Mouse (Mus musculus): ENCODE measurements around the gene Osbpl2. TPM values are rescaled to one million over a fixed set of nuclear protein-coding genes. Genes with fewer than 3 reads are reported as not detected.

The Osbpl2 gene
- polyA plus RNA-seq, 1 experiment from 2014 or later, result 43.7 TPM

- Histone ChIP-seq H3K9me3 (ENCODE audit: control insufficient read depth, low read length) (no peaks in the 10 kb centered on the region), H3K4me3 (ENCODE audit: low read depth, low read length) (peak overlapping the region; percentile 57), H3K27ac (ENCODE audit: low read depth, low read length) (no peak overlapping the region), H3K9ac (ENCODE audit: low read length) (peak overlapping the region; percentile 59), H3K27me3 (ENCODE audit: control insufficient read depth, insufficient read depth, low read length) (peaks cover 61% of the 10 kb centered on the region), H3K4me1 (ENCODE audit: control insufficient read depth, insufficient read depth, low read length) (peaks cover 17% of the 10 kb centered on the region; the same call in 1 of the 2 replicates), H3K36me3 (ENCODE audit: control insufficient read depth, insufficient read depth, low read length) (no peaks in the 10 kb centered on the region), H3K4me2 (ENCODE audit: low read depth) (peak overlapping the region; percentile 94)
- WGBS, result 2% methylated on average over 53 of the region's 57 CpGs
- peak; percentile 18 for ATAC-seq (ENCODE audit: insufficient read depth, low FRiP score, low TSS enrichment)
- peak; percentile 48 for DNase-seq (ENCODE audit: low spot score)
These were observed 15.7 kb upstream of the Osbpl2 start for GRCm38 (mm10) chr2:180103151-180103977.

DNA sequence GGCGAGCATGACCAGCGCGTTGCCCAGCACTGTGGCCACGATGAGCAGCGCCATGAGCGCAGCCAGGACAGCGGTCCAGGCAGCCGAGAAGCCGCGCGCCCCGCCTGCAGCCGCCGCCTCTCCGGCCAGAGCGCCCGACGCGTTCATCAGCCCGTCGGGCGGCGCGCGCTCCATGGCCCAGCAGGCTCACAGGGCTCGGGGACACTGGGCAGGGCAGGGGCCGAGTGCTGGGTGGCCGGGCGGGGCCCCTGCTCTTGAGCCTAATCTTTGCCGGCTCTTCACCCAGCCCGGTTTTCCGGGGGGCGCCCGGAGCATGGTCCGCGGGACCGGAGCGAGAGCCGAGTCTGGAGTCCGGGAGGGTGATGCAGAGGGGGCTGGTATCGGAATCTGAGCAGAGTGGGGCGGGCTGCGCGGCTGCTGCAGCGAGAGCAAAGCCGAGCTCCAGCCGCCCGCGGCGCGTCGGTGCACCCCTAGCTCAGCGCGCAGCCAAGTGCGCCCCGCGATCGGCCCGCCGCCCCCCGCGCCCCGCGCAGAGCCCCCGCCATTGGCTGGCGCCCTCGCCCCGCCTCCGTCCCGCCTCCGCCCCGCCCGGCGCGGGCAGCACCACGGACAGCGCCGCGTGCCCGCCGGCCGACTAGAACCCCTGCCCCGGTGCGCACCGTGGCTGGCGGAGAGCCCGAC, 15.0 kb upstream of the Osbpl2 start, which contains the start of gene Hrh3:
Gene Hrh3 (minus strand): TSS at position 511 of the 681 bp plus-strand sequence.
- Histone ChIP-seq H3K4me1 (ENCODE audit: control insufficient read depth, insufficient read depth, low read length) (peaks cover 17% of the 10 kb centered on the region; the same call in 1 of the 2 replicates), H3K27ac (ENCODE audit: low read depth, low read length) (no peak within 1 kb of the TSS), H3K36me3 (ENCODE audit: control insufficient read depth, insufficient read depth, low read length) (no peaks in the 10 kb centered on the region), H3K9ac (ENCODE audit: low read length) (peak within 1 kb of the TSS; percentile 59), H3K27me3 (ENCODE audit: control insufficient read depth, insufficient read depth, low read length) (peaks cover 61% of the 10 kb centered on the region), H3K4me3 (ENCODE audit: low read depth, low read length) (peak within 1 kb of the TSS; percentile 57), H3K4me2 (ENCODE audit: low read depth) (peak within 1 kb of the TSS; percentile 94), H3K9me3 (ENCODE audit: control insufficient read depth, low read length) (no peaks in the 10 kb centered on the region)
- ATAC-seq (ENCODE audit: insufficient read depth, low FRiP score, low TSS enrichment), result peak; percentile 59
- WGBS, result under 1% methylated on average over 67 of the region's 87 CpGs
- DNase-seq (ENCODE audit: low spot score), result peak; percentile 84

DNA sequence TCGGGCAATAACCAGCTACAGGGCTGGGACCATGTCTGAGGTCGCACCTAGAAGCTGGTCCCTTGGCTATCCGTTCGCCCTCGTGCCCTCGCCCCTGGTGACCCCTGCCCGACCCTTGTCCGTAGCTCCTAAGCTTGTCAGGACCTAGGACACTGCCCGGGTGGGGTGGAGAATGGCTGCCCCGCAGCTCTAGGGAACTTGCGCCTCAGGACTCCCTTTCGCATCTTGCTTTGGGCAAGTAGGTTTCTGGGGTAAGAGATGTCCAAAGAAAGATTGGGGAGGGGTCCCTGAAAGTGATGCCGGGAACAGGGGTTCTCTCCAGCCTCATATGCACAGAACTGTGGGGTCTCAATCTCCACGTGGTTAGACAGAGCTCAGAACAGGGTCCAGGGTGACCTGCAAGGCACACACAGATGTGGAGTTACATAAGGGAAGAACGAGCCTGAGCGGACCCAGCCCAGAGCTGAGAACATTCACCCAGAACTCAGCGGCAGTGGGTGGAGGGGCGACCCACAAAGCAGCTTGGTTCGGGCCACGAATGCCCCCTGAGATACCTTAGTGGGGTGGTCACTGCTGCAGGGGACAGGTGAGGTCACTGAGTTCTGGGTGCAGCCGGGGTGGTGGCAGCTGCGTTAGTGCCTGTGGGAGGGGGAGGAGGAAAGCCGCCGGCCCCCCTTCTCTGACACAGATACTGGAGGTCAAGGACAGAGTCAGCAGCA, 14.3 kb upstream of the Osbpl2 start:
- H3K4me2 ChIP-seq (ENCODE audit: low read depth), result peak overlapping the region; percentile 94
- peaks cover 60% of the 10 kb centered on the region for H3K27me3 ChIP-seq (ENCODE audit: control insufficient read depth, insufficient read depth, low read length)
- H3K36me3 ChIP-seq (ENCODE audit: control insufficient read depth, insufficient read depth, low read length), result no peaks in the 10 kb centered on the region
- H3K9ac ChIP-seq (ENCODE audit: low read length), result no peak overlapping the region
- WGBS, result 10% methylated on average over 24 of the region's 24 CpGs
- peaks cover 17% of the 10 kb centered on the region; the same call in 1 of the 2 replicates for H3K4me1 ChIP-seq (ENCODE audit: control insufficient read depth, insufficient read depth, low read length)
- H3K4me3 ChIP-seq (ENCODE audit: low read depth, low read length), result peak overlapping the region; percentile 57
- ATAC-seq (ENCODE audit: insufficient read depth, low FRiP score, low TSS enrichment), result no peak
- H3K27ac ChIP-seq (ENCODE audit: low read depth, low read length), result no peak overlapping the region
- no peaks in the 10 kb centered on the region for H3K9me3 ChIP-seq (ENCODE audit: control insufficient read depth, low read length)
- DNase-seq (ENCODE audit: low spot score), result no peak

DNA sequence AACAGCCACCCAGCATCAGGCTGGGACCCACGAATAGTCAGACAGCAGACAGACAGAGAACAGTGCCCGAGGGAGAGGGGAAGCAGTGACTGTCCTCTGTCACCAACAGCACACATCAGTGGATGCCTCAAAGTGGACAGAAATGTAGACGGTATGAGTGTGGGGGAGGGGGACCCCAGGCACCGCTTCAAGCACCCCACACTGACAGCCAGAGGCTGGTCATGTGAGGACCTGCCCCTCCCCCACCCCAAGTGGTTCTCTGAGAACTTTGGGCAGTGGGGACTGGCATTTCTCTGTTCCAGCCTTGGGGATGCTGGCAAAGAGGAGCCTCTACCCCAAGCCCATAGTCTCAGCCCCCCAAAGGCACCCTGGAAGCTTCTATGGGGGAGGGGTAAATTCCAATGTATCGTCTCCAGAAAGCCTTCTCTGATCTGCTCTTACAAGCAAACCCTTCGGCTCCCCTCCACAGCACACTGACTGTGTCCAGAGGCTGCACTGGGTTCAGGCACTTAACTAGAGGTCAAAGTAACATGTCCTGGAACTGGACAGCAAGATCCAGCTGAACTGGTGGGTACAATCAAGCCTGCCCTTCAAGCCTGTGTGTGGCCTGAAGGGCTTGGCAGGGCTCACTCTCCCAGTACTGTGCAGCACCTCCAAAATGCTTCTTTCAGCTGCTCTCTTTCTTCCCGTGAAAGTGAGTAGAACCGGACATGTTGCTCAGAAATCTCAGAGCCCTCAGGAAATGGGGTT, 13.5 kb upstream of the Osbpl2 start:
- Histone ChIP-seq H3K36me3 (ENCODE audit: control insufficient read depth, insufficient read depth, low read length) (no peaks in the 10 kb centered on the region), H3K4me1 (ENCODE audit: control insufficient read depth, insufficient read depth, low read length) (peaks cover 17% of the 10 kb centered on the region; the same call in 1 of the 2 replicates), H3K4me2 (ENCODE audit: low read depth) (no peak overlapping the region), H3K27me3 (ENCODE audit: control insufficient read depth, insufficient read depth, low read length) (peaks cover 52% of the 10 kb centered on the region), H3K4me3 (ENCODE audit: low read depth, low read length) (no peak overlapping the region), H3K9ac (ENCODE audit: low read length) (no peak overlapping the region), H3K9me3 (ENCODE audit: control insufficient read depth, low read length) (no peaks in the 10 kb centered on the region), H3K27ac (ENCODE audit: low read depth, low read length) (no peak overlapping the region)
- ATAC-seq (ENCODE audit: insufficient read depth, low FRiP score, low TSS enrichment), result no peak
- no peak for DNase-seq (ENCODE audit: low spot score)
- 39% methylated on average over 8 of the region's 8 CpGs for WGBS

- H3K4me3 ChIP-seq (ENCODE audit: low read depth, low read length), result no peak overlapping the region
- H3K4me2 ChIP-seq (ENCODE audit: low read depth), result no peak overlapping the region
- peaks cover 17% of the 10 kb centered on the region; the same call in 1 of the 2 replicates for H3K4me1 ChIP-seq (ENCODE audit: control insufficient read depth, insufficient read depth, low read length)
- H3K36me3 ChIP-seq (ENCODE audit: control insufficient read depth, insufficient read depth, low read length), result no peaks in the 10 kb centered on the region
- H3K9me3 ChIP-seq (ENCODE audit: control insufficient read depth, low read length), result no peaks in the 10 kb centered on the region
- ATAC-seq (ENCODE audit: insufficient read depth, low FRiP score, low TSS enrichment) (no peak), DNase-seq (ENCODE audit: low spot score) (no peak)
- no peak overlapping the region for H3K9ac ChIP-seq (ENCODE audit: low read length)
- 75% methylated on average over 4 of the region's 4 CpGs for WGBS
- no peak overlapping the region for H3K27ac ChIP-seq (ENCODE audit: low read depth, low read length)
- peaks cover 38% of the 10 kb centered on the region for H3K27me3 ChIP-seq (ENCODE audit: control insufficient read depth, insufficient read depth, low read length)
These were observed 12.0 kb upstream of the Osbpl2 start for GRCm38 (mm10) chr2:180107081-180107480.

GRCm38 (mm10) chr2:180108285-180108684, 10.8 kb upstream of the Osbpl2 start:
- Histone ChIP-seq H3K4me2 (ENCODE audit: low read depth) (no peak overlapping the region), H3K36me3 (ENCODE audit: control insufficient read depth, insufficient read depth, low read length) (no peaks in the 10 kb centered on the region), H3K4me3 (ENCODE audit: low read depth, low read length) (no peak overlapping the region), H3K9me3 (ENCODE audit: control insufficient read depth, low read length) (no peaks in the 10 kb centered on the region), H3K27me3 (ENCODE audit: control insufficient read depth, insufficient read depth, low read length) (peaks cover 26% of the 10 kb centered on the region), H3K27ac (ENCODE audit: low read depth, low read length) (no peak overlapping the region), H3K4me1 (ENCODE audit: control insufficient read depth, insufficient read depth, low read length) (peaks cover 10% of the 10 kb centered on the region; the same call in 1 of the 2 replicates), H3K9ac (ENCODE audit: low read length) (no peak overlapping the region)
- DNase-seq (ENCODE audit: low spot score) (no peak), ATAC-seq (ENCODE audit: insufficient read depth, low FRiP score, low TSS enrichment) (no peak)
- WGBS, result 75% methylated on average over 6 of the region's 6 CpGs

- H3K36me3 ChIP-seq (ENCODE audit: control insufficient read depth, insufficient read depth, low read length), result no peaks in the 10 kb centered on the region
- DNase-seq (ENCODE audit: low spot score), result no peak
- no peak overlapping the region for H3K27ac ChIP-seq (ENCODE audit: low read depth, low read length)
- no peaks in the 10 kb centered on the region for H3K27me3 ChIP-seq (ENCODE audit: control insufficient read depth, insufficient read depth, low read length)
- no peak for ATAC-seq (ENCODE audit: insufficient read depth, low FRiP score, low TSS enrichment)
- H3K9ac ChIP-seq (ENCODE audit: low read length), result no peak overlapping the region
- WGBS, result 58% methylated on average over 17 of the region's 17 CpGs
- H3K4me3 ChIP-seq (ENCODE audit: low read depth, low read length), result no peak overlapping the region
- peaks cover 18% of the 10 kb centered on the region for H3K4me1 ChIP-seq (ENCODE audit: control insufficient read depth, insufficient read depth, low read length)
- H3K9me3 ChIP-seq (ENCODE audit: control insufficient read depth, low read length), result no peaks in the 10 kb centered on the region
- H3K4me2 ChIP-seq (ENCODE audit: low read depth), result no peak overlapping the region
These were observed 4.9 kb upstream of the Osbpl2 start for GRCm38 (mm10) chr2:180113909-180114890.
